Mouse (Mus musculus) liver, embryonic 14.5 days (tissue): ENCODE results near the gene Hmga1.

ENCODE experiments used
- CTCF ChIP-seq: IDR thresholded peaks from 2 replicates; pipeline ENCODE4 v1.5.1; 2016; ENCODE audit warnings: antibody characterized with exemption, low read depth, control low read depth
- EP300 ChIP-seq: IDR thresholded peaks from 2 replicates; pipeline ENCODE4 v1.6.1; 2016; ENCODE audit warnings: antibody characterized with exemption, low read depth

- TF ChIP-seq CTCF: no peak
- no peak for TF ChIP-seq EP300
Measured at GRCm38 (mm10) chr17:27551393-27551940, 4.8 kb upstream of the Hmga1 start.
